Mouse (Mus musculus): ENCODE results near the gene Tor1aip2. TPM values are rescaled to one million over a fixed set of nuclear protein-coding genes. Genes with fewer than 3 reads are reported as not detected.
A peak's percentile ranks its signal among the peaks of the same experiment; 100 is the strongest.

The Tor1aip2 gene
- polyA plus RNA-seq, 1 experiment from 2014 or later = 71.0 TPM

GRCm38 (mm10) chr1:156009003-156009402 lies 26.2 kb upstream of the Tor1aip2 start:
- H3K4me2 ChIP-seq (replicated peaks) = no peak overlapping the region
- WGBS = 100% methylated on average over 1 of the region's 1 CpGs
- H3K36me3 ChIP-seq (replicated peaks; ENCODE audit: control insufficient read depth, insufficient read depth) = peaks cover 72% of the 10 kb centered on the region
- no peaks in the 10 kb centered on the region for H3K27me3 ChIP-seq (ENCODE audit: control insufficient read depth, insufficient read depth, low read length)
- H3K27ac ChIP-seq = no peak overlapping the region
- no peaks in the 10 kb centered on the region for H3K9me3 ChIP-seq (ENCODE audit: control insufficient read depth, low read length)
- no peaks in the 10 kb centered on the region for H3K4me1 ChIP-seq (replicated peaks; ENCODE audit: control insufficient read depth, insufficient read depth, low read length)
- H3K4me3 ChIP-seq (replicated peaks; ENCODE audit: low read length) = no peak overlapping the region
- ATAC-seq (ENCODE audit: low FRiP score) (no peak), DNase-seq (ENCODE audit: low spot score) (no peak)
- H3K9ac ChIP-seq = no peak overlapping the region

DNA sequence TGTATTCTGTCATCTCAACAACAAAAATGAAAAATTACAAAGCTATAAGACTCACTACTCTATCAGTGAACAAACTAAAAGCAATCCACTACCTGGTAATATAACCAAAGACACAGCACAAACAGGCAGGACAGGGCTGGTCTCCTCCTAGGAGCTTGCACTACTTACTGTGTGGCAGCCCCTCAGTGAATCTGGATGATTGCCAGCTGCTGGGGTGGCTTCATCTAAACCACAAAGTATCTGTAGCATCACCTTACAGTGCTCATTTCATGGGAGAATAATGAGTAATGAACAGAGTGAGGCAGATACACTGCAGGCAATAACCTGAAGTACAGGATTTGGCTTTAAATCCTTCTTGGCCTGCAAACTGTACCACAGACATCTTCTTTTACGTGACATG lies 15.4 kb upstream of the Tor1aip2 start:
- peaks cover 64% of the 10 kb centered on the region for H3K36me3 ChIP-seq (replicated peaks; ENCODE audit: control insufficient read depth, insufficient read depth)
- H3K4me1 ChIP-seq (replicated peaks; ENCODE audit: control insufficient read depth, insufficient read depth, low read length) = no peaks in the 10 kb centered on the region
- WGBS = 100% methylated on average over 1 of the region's 1 CpGs
- no peak overlapping the region for H3K4me3 ChIP-seq (replicated peaks; ENCODE audit: low read length)
- no peak for DNase-seq (ENCODE audit: low spot score)
- ATAC-seq (ENCODE audit: low FRiP score) = no peak
- no peaks in the 10 kb centered on the region for H3K27me3 ChIP-seq (ENCODE audit: control insufficient read depth, insufficient read depth, low read length)
- no peaks in the 10 kb centered on the region for H3K9me3 ChIP-seq (ENCODE audit: control insufficient read depth, low read length)
- H3K27ac ChIP-seq = no peak overlapping the region
- no peak overlapping the region for H3K4me2 ChIP-seq (replicated peaks)
- no peak overlapping the region for H3K9ac ChIP-seq

- Histone ChIP-seq H3K9me3 (ENCODE audit: control insufficient read depth, low read length) (no peaks in the 10 kb centered on the region), H3K27me3 (ENCODE audit: control insufficient read depth, insufficient read depth, low read length) (no peaks in the 10 kb centered on the region), H3K4me1 (replicated peaks; ENCODE audit: control insufficient read depth, insufficient read depth, low read length) (no peaks in the 10 kb centered on the region), H3K4me2 (replicated peaks) (no peak overlapping the region), H3K27ac (no peak overlapping the region), H3K36me3 (replicated peaks; ENCODE audit: control insufficient read depth, insufficient read depth) (peaks cover 58% of the 10 kb centered on the region), H3K4me3 (replicated peaks; ENCODE audit: low read length) (no peak overlapping the region), H3K9ac (no peak overlapping the region)
- no peak for ATAC-seq (ENCODE audit: low FRiP score)
- WGBS = 95% methylated on average over 1 of the region's 1 CpGs
- no peak for DNase-seq (ENCODE audit: low spot score)
These were observed 14.8 kb upstream of the Tor1aip2 start for GRCm38 (mm10) chr1:156020402-156020801.

- no peaks in the 10 kb centered on the region for H3K27me3 ChIP-seq (ENCODE audit: control insufficient read depth, insufficient read depth, low read length)
- H3K27ac ChIP-seq = no peak overlapping the region
- DNase-seq (ENCODE audit: low spot score) (no peak), ATAC-seq (ENCODE audit: low FRiP score) (no peak)
- no peak overlapping the region for H3K9ac ChIP-seq
- no peaks in the 10 kb centered on the region for H3K4me1 ChIP-seq (replicated peaks; ENCODE audit: control insufficient read depth, insufficient read depth, low read length)
- H3K36me3 ChIP-seq (replicated peaks; ENCODE audit: control insufficient read depth, insufficient read depth) = peaks cover 45% of the 10 kb centered on the region
- no peak overlapping the region for H3K4me2 ChIP-seq (replicated peaks)
- no peak overlapping the region for H3K4me3 ChIP-seq (replicated peaks; ENCODE audit: low read length)
- WGBS = 92% methylated on average over 8 of the region's 8 CpGs
- no peaks in the 10 kb centered on the region for H3K9me3 ChIP-seq (ENCODE audit: control insufficient read depth, low read length)
These were observed 10.2 kb upstream of the Tor1aip2 start for GRCm38 (mm10) chr1:156024831-156025503.

GRCm38 (mm10) chr1:156027849-156028248 lies 7.4 kb upstream of the Tor1aip2 start:
- Histone ChIP-seq H3K4me1 (replicated peaks; ENCODE audit: control insufficient read depth, insufficient read depth, low read length) (no peaks in the 10 kb centered on the region), H3K36me3 (replicated peaks; ENCODE audit: control insufficient read depth, insufficient read depth) (peaks cover 55% of the 10 kb centered on the region), H3K27ac (no peak overlapping the region), H3K4me3 (replicated peaks; ENCODE audit: low read length) (no peak overlapping the region), H3K9me3 (ENCODE audit: control insufficient read depth, low read length) (no peaks in the 10 kb centered on the region), H3K27me3 (ENCODE audit: control insufficient read depth, insufficient read depth, low read length) (no peaks in the 10 kb centered on the region), H3K9ac (no peak overlapping the region), H3K4me2 (replicated peaks) (no peak overlapping the region)
- WGBS = 94% methylated on average over 3 of the region's 3 CpGs
- ATAC-seq (ENCODE audit: low FRiP score) = no peak
- no peak for DNase-seq (ENCODE audit: low spot score)

DNA sequence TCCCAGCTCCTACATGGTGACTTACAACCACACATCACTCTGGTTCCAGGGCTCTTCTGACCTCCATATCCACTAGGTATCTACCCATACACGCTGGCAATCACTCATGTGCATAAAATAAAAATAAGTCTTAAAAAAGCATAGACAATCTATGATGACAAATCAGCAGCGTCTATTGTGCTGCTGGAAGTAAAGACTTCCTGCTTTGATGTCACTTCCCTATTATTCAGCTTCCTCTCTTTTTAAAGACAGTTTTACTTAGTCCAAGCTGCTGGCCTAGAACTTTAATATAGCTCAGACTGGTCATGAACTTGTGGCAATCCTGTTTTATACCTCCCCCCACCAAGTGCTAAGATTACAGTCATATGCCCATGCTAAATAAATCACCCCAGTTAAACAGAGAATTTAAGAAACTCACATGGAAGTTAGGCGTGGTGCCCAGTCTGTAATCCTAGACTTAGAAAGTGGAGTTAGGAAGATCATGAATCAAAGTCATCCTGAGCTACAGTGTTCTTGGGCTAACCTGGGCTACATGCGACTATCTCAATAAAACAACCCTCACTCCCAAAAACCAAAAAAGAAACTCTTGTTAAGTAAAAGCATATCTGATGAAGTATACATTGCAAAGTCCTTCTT lies 6.7 kb upstream of the Tor1aip2 start:
- Histone ChIP-seq H3K9ac (no peak overlapping the region), H3K27ac (no peak overlapping the region), H3K4me2 (replicated peaks) (no peak overlapping the region), H3K27me3 (ENCODE audit: control insufficient read depth, insufficient read depth, low read length) (no peaks in the 10 kb centered on the region), H3K4me3 (replicated peaks; ENCODE audit: low read length) (no peak overlapping the region), H3K4me1 (replicated peaks; ENCODE audit: control insufficient read depth, insufficient read depth, low read length) (no peaks in the 10 kb centered on the region), H3K9me3 (ENCODE audit: control insufficient read depth, low read length) (no peaks in the 10 kb centered on the region), H3K36me3 (replicated peaks; ENCODE audit: control insufficient read depth, insufficient read depth) (peaks cover 61% of the 10 kb centered on the region)
- 93% methylated on average over 4 of the region's 4 CpGs for WGBS
- ATAC-seq (ENCODE audit: low FRiP score) (no peak), DNase-seq (ENCODE audit: low spot score) (no peak)

- DNase-seq (ENCODE audit: low spot score) (no peak), ATAC-seq (ENCODE audit: low FRiP score) (no peak)
- WGBS = 95% methylated on average over 7 of the region's 7 CpGs
- no peak overlapping the region for H3K4me3 ChIP-seq (replicated peaks; ENCODE audit: low read length)
- H3K4me1 ChIP-seq (replicated peaks; ENCODE audit: control insufficient read depth, insufficient read depth, low read length) = peaks cover 6% of the 10 kb centered on the region
- no peak overlapping the region for H3K27ac ChIP-seq
- H3K36me3 ChIP-seq (replicated peaks; ENCODE audit: control insufficient read depth, insufficient read depth) = peaks cover 50% of the 10 kb centered on the region
- no peaks in the 10 kb centered on the region for H3K27me3 ChIP-seq (ENCODE audit: control insufficient read depth, insufficient read depth, low read length)
- no peaks in the 10 kb centered on the region for H3K9me3 ChIP-seq (ENCODE audit: control insufficient read depth, low read length)
- H3K4me2 ChIP-seq (replicated peaks) = no peak overlapping the region
- H3K9ac ChIP-seq = no peak overlapping the region
These were observed 1.3 kb upstream of the Tor1aip2 start for GRCm38 (mm10) chr1:156033921-156034320.

- Histone ChIP-seq H3K27ac (no peak overlapping the region), H3K4me2 (replicated peaks) (peak overlapping the region; percentile 63), H3K4me1 (replicated peaks; ENCODE audit: control insufficient read depth, insufficient read depth, low read length) (peaks cover 6% of the 10 kb centered on the region), H3K9me3 (ENCODE audit: control insufficient read depth, low read length) (no peaks in the 10 kb centered on the region), H3K27me3 (ENCODE audit: control insufficient read depth, insufficient read depth, low read length) (no peaks in the 10 kb centered on the region), H3K36me3 (replicated peaks; ENCODE audit: control insufficient read depth, insufficient read depth) (peaks cover 43% of the 10 kb centered on the region), H3K4me3 (replicated peaks; ENCODE audit: low read length) (peak overlapping the region; percentile 76), H3K9ac (peak overlapping the region; percentile 73)
- ATAC-seq (ENCODE audit: low FRiP score) = no peak
- 39% methylated on average over 1 of the region's 1 CpGs for WGBS
- DNase-seq (ENCODE audit: low spot score) = no peak
These were observed 542 bp upstream of the Tor1aip2 start for GRCm38 (mm10) chr1:156034661-156035060.

- peak within 1 kb of the TSS; percentile 63 for H3K4me2 ChIP-seq (replicated peaks)
These were observed 931 bp downstream of the Tor1aip2 start, which contains the start of gene Tor1aip1 for GRCm38 (mm10) chr1:156035930-156036737. Tor1aip1 (minus strand) TSS chr1:156036480.

More at GRCm38 (mm10) chr1:156035930-156036737, 931 bp downstream of the Tor1aip2 start, which contains the start of gene Tor1aip1:
- no peaks in the 10 kb centered on the region for H3K27me3 ChIP-seq (ENCODE audit: control insufficient read depth, insufficient read depth, low read length)
- no peaks in the 10 kb centered on the region for H3K9me3 ChIP-seq (ENCODE audit: control insufficient read depth, low read length)
- H3K27ac ChIP-seq = peak within 1 kb of the TSS; percentile 96
- peak within 1 kb of the TSS; percentile 76 for H3K4me3 ChIP-seq (replicated peaks; ENCODE audit: low read length)
- peaks cover 29% of the 10 kb centered on the region for H3K36me3 ChIP-seq (replicated peaks; ENCODE audit: control insufficient read depth, insufficient read depth)
- H3K9ac ChIP-seq = peak within 1 kb of the TSS; percentile 73
- H3K4me1 ChIP-seq (replicated peaks; ENCODE audit: control insufficient read depth, insufficient read depth, low read length) = peaks cover 11% of the 10 kb centered on the region
- ATAC-seq (ENCODE audit: low FRiP score) = peak; percentile 95
- peak; percentile 98 for DNase-seq (ENCODE audit: low spot score)
- WGBS = 0% methylated on average over 57 of the region's 59 CpGs

Data from hindbrain, embryonic 14.5 days (tissue).